Mouse (Mus musculus): ENCODE measurements around the gene Slc27a1.

- TF ChIP-seq CTCF (IDR thresholded peaks at IDR 0.05; ENCODE audit: control insufficient read depth, insufficient read depth, insufficient read length) (no peak), MAX (IDR thresholded peaks at IDR 0.05) (no peak), USF1 (IDR thresholded peaks at IDR 0.05; ENCODE audit: low read depth) (no peak)
Observed at GRCm38 (mm10) chr8:71560765-71561164, 7.9 kb upstream of the Slc27a1 start.

Measured in C2C12 (cell line).